Mouse (Mus musculus) lung, postnatal 10 days (tissue): ENCODE data around the gene Trpm7.

Source experiments
- DNase-seq: peaks from one replicate; pipeline ENCODE4 v3.0.0; 2021

Trpm7 gene

GRCm38 (mm10) chr2:126815822-126816221, 60.2 kb downstream of the Trpm7 start:
- no peak for DNase-seq

DNA sequence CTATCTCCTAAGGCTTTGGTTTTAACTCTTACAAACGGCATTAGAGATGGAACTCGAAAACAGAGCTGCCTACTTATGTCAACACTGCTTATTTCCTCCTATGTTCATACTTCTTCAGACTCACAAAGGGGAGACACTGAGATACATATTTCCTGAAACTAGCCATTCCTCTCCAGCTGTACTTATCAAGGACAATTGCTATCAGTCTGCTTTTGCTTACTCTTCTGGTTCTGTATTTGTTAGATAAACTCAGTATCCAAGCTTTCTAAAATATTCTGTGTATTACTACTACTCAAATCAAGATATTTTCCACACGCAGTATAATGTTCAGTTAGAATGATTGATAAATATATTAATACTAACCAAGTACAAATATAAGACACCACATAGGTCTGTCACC, 74.0 kb downstream of the Trpm7 start:
- DNase-seq: no peak

- DNase-seq: no peak
Measured at GRCm38 (mm10) chr2:126798455-126798854, 77.6 kb downstream of the Trpm7 start.

DNA sequence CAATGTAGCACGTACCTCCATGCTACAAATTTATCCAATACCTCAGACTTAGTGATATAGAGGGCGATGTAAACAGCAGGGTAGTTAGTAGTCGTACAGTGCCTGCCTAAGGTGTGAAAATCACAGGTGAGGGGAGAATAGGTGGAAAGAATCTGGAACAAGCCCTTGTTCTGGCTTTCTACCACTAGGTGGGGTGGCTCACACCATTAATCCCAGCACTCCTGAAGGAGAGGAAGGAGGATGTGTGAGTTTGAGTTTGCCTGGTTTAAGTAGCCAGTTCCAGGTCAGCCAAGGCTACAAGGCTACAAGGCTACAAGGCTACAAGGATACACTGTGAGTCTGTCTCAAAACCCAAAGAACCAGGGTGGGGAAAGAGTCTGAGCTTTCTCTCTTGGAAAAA, 80.3 kb downstream of the Trpm7 start:
- DNase-seq: no peak

DNA sequence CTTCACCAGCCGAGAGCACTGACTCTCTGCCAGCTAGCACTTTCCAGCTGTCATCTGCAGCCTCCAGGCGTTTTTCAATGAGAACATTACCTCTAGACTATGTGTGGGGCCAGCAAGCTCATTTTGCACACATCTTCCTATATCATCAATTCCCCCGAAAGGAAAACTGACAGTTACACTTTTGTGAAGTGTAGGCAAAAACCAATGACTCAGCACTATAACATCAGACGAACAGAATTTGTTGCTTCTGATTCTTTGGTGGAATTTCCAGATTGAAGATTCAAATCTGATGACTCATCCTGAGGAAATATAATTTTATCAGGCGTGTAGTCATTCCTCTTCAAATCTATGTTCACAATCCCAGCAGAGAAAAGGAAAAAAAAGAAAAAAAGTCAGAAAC, 83.4 kb downstream of the Trpm7 start:
- DNase-seq: no peak

- DNase-seq: no peak
Measured at GRCm38 (mm10) chr2:126787721-126788342, 88.2 kb downstream of the Trpm7 start.

- DNase-seq: no peak
Measured at GRCm38 (mm10) chr2:126783370-126783769, 92.7 kb downstream of the Trpm7 start, which contains the start of gene Usp50. Gene Usp50, minus strand, starts transcription at chr2:126783470.

GRCm38 (mm10) chr2:126782433-126782832, 93.6 kb downstream of the Trpm7 start:
- peak; percentile 88 for DNase-seq

GRCm38 (mm10) chr2:126781478-126781877, 94.6 kb downstream of the Trpm7 start:
- DNase-seq: no peak

GRCm38 (mm10) chr2:126780286-126780685, 95.7 kb downstream of the Trpm7 start:
- DNase-seq: no peak

GRCm38 (mm10) chr2:126778806-126779205, 97.2 kb downstream of the Trpm7 start:
- no peak for DNase-seq

- DNase-seq: no peak
Measured at GRCm38 (mm10) chr2:126776416-126776815, 99.6 kb downstream of the Trpm7 start.

DNA sequence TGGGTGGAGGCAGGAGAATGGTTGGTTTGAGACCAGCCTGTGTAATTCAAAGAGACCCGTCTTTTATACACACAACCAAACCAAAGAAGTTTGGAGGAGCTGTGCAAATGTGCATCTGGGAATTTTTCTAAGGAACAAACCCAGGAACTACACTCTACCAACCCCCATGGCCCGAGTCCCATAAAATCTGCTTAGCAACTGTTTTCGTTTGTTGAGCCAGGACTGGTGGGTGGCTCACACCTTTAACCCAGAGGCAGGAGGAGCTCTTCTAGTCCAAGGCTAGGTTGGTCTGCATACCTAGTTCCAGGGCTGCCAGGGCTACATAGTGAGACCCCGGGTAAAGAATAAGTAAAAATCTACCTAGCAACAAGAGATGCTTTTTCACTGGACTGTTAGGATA, 100.1 kb downstream of the Trpm7 start:
- DNase-seq: no peak

DNA sequence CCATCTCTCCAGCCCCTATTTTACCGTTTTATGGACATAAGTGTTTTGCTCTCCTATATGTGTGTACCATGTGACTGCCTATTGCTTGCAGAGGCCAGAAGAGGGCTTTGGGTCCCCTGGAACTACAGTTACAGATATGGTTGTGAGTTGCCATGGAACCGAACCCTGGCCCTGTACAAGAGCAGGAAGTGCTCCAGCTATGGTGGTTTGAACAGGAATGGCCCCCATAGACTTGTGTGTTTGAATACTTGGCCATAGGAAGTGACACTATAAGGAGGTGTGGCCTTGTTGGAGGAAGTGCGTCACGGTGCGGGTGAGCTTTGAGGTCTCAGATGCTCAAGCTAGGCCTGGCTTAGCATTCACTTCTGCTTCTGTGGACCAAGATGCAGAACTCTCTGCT, 103.8 kb downstream of the Trpm7 start:
- DNase-seq: no peak

DNA sequence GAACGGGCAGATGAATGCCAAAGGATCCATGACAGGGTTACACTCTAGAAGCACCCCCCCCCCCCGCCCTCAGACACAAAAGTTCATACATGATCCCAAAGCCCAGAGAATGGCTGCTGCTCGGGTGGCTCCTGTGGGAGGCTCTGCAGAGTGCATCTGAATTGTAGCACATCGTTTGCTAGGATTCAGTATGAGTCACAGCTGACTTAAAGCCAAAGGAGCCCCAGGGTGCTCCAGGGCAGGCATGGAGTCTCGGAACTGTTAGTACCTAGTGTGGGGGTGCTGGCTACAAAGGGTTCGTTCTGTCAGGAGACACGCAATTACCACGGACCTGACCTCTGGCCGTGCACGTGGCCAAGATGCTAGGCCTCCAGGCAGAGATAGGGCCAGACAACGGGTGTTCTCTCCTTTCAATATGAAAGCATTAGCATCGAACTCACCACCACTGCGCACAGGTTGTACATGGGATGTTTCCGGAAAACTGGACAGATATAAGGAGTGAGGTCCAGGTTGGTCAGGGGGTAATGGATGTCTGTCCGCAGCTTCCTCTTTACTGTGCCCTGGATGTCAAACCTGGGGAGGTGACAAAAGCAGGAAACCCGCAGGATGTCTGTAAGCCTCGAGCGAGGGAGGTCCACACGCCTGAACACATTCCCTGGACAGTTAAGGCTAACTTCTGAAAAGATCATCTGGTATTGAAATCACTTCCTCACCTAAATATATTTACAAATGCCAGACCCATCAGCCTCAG, 106.4 kb downstream of the Trpm7 start:
- DNase-seq: no peak

DNA sequence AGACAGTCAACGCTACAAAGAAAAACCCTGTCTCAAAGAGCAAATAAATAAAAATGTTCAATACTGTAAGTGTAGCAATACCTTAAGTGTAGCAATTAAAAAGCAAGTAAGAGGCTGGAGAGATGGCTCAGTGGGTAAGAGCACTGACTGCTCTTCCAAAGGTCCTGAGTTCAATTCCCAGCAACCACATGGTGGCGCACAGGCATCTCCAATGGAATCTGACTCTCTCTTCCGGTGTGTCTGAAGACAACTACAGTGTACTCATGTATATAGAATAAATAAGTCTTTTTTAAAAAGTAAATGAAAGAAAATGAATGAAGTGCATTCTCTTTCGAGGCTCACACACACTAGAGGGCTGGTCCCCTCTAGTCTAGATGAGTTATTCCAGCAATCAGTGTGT, 107.8 kb downstream of the Trpm7 start:
- no peak for DNase-seq

DNA sequence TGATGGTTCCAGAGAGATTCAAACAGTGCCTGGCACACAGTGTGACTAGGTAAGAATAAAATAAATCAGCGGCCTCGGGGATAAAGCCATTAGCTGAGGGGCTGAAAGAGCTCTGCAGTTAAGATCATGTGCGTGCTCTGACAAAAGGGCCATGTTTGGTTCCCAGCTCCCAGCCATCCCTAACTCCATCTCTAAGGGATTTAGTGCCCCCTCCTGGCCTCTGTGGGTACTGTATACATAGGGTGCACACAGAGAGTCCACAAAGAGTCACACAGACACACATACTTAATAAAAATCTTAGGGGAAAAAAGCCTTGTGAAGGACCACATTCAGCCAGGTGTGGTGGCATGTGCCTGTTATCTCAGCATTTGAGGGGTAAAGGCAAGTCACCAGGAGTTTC, 108.4 kb downstream of the Trpm7 start:
- no peak for DNase-seq

DNA sequence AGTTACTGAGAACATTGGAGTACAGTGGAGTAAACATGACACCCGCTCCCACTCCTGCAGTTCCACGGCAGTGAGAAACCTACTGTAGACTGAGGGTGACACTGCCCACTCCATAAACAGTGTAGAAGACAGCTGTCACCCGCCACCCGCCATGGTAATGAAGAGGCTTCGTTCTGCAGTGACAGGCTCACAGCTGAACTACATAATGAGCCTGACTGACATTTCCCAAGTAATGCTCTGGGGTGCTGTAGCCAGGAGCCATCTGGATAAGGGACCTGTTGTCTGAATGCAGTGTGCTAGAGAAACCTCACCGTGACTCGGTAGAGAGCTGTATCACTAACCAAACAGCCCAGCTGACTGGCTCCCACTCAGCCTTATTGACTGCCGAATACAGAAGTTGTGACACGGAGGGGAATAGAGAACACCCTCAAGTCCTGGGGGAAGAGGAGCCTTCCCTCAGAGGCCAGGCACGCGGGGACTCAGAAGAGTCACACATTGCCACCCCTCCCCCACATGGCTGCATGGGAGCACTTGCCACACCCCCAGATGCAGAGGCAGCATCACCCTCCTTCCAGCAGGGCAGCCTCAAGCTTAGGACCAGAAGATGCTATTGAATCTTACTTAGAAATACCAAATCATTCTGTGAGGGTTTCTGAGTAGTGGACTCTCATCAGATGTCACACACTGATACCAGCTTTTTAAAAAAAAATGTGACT, 110.0 kb downstream of the Trpm7 start:
- peak; percentile 23 for DNase-seq

- DNase-seq: no peak
Measured at GRCm38 (mm10) chr2:126759351-126759750, 116.7 kb downstream of the Trpm7 start.

GRCm38 (mm10) chr2:126755664-126756063, 120.4 kb downstream of the Trpm7 start:
- DNase-seq: peak; percentile 16

DNA sequence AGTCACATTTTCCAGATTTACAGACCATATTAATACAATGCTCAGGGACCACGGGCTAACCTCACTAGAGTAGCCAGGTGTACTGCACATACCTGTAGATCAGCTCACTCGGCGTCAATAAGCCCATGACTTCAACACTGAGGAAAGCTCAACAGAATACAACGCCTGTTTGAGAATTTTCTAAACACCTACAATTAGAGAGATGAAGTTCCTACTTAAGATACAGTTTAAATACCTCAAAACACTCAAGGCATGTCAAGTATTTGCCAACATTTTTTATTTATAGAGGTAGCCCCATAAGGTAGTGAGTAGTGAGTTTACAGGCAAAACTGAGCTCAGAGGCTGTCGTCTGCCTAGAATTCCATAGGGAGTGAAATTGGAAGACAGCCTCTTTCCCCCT, 132.6 kb downstream of the Trpm7 start:
- no peak for DNase-seq
